9 mouse cellular contexts compared by ENCODE assay signal in genomic region chr5:24426556-24427284, GRCm38 (mm10). TPM values are rescaled to one million over a fixed set of nuclear protein-coding genes. Genes with fewer than 3 reads are reported as not detected.
DNase-seq lines count a peak whose midpoint lies in the region; ATAC-seq lines count a peak whose summit lies in the region.
"Had no signal": no experiment of that assay in that cellular context is flagged by ENCODE, and none has a peak within 500 bp of the region (broad histone marks: within the 10 kb centered on the region; RNA-seq: fewer than 3 reads in every experiment).

No protein-coding gene starts in this region.

- H3K36me3 ChIP-seq in heart, embryonic 13.5 days = peaks cover 30% of the 10 kb centered on the region
- H3K36me3 ChIP-seq in hindbrain, embryonic 15.5 days = no peaks in the 10 kb centered on the region
- peaks cover 23% of the 10 kb centered on the region for H3K36me3 ChIP-seq in midbrain, embryonic 13.5 days

- H3K4me2 ChIP-seq in heart, embryonic 13.5 days = peak overlapping the region; percentile 96
- H3K4me2 ChIP-seq in hindbrain, embryonic 15.5 days = peak overlapping the region; percentile 72
- H3K4me2 ChIP-seq in midbrain, embryonic 13.5 days (replicated peaks) = peak overlapping the region; percentile 74

- H3K27ac ChIP-seq in heart, embryonic 13.5 days (replicated peaks) = no peak overlapping the region
- no peak overlapping the region for H3K27ac ChIP-seq in hindbrain, embryonic 15.5 days (replicated peaks)
- H3K27ac ChIP-seq in midbrain, embryonic 13.5 days = no peak overlapping the region

- 18% methylated on average over 9 of the region's 9 CpGs for WGBS in heart, embryonic 13.5 days
- 15% methylated on average over 9 of the region's 9 CpGs for WGBS in hindbrain, embryonic 15.5 days
- WGBS in midbrain, embryonic 13.5 days = 12% methylated on average over 9 of the region's 9 CpGs

- ATAC-seq in heart, embryonic 13.5 days (ENCODE audit: extremely low read depth, insufficient number of reproducible peaks, low FRiP score, low TSS enrichment) = no peak
- no peak for ATAC-seq in hindbrain, embryonic 15.5 days (ENCODE audit: low FRiP score, low read depth)
- no peak for ATAC-seq in midbrain, embryonic 13.5 days
- ATAC-seq: Patski had no signal

- peaks cover 51% of the 10 kb centered on the region for H3K4me1 ChIP-seq in heart, embryonic 13.5 days
- peaks cover 57% of the 10 kb centered on the region for H3K4me1 ChIP-seq in hindbrain, embryonic 15.5 days (replicated peaks)
- H3K4me1 ChIP-seq in midbrain, embryonic 13.5 days (replicated peaks) = peaks cover 62% of the 10 kb centered on the region

- H3K27me3 ChIP-seq in heart, embryonic 13.5 days (replicated peaks) = no peaks in the 10 kb centered on the region
- peaks cover 4% of the 10 kb centered on the region; the same call in 1 of the 2 replicates for H3K27me3 ChIP-seq in hindbrain, embryonic 15.5 days
- H3K27me3 ChIP-seq in midbrain, embryonic 13.5 days = peaks cover 11% of the 10 kb centered on the region
- H3K27me3 ChIP-seq: Patski had no signal

- DNase-seq in heart, adult 9 months (ENCODE audit: low spot score in 2 of 2) = no peak
- DNase-seq in R1 (ENCODE audit: low read depth, low spot score) = peak; percentile 43
- DNase-seq in ovary, postnatal 14 days (ENCODE audit: low spot score) = no peak
- no peak for DNase-seq in right cerebral cortex, postnatal 4 days
- no peak for DNase-seq in frontal cortex, postnatal 10 days (ENCODE audit: low spot score in 2 of 2)

- peak overlapping the region; percentile 81 for H3K4me3 ChIP-seq in heart, embryonic 13.5 days
- H3K4me3 ChIP-seq in hindbrain, embryonic 15.5 days = no peak overlapping the region
- H3K4me3 ChIP-seq in midbrain, embryonic 13.5 days (replicated peaks) = peak overlapping the region; percentile 67

- no peaks in the 10 kb centered on the region for H3K9me3 ChIP-seq in heart, embryonic 13.5 days
- H3K9me3 ChIP-seq in hindbrain, embryonic 15.5 days = no peaks in the 10 kb centered on the region
- no peaks in the 10 kb centered on the region for H3K9me3 ChIP-seq in midbrain, embryonic 13.5 days

- H3K9ac ChIP-seq in heart, embryonic 13.5 days = peak overlapping the region; percentile 91
- H3K9ac ChIP-seq in hindbrain, embryonic 15.5 days = no peak overlapping the region
- H3K9ac ChIP-seq in midbrain, embryonic 13.5 days (replicated peaks) = peak overlapping the region; percentile 74

RNA-seq across cellular contexts. Expression of gene Slc4a2, which starts 3.1 kb away (rescaled TPM):
- 26.9 and 29.3 TPM in 2 replicates for polyA plus RNA-seq in heart, embryonic 13.5 days (2015; fragmentation: Nextera tagmentation; extraction: Ambion mirVana)
- polyA plus RNA-seq in hindbrain, embryonic 15.5 days (2015; fragmentation: Nextera tagmentation; extraction: Ambion mirVana) = 25.1 and 26.8 TPM in 2 replicates
- 20.1 and 25.4 TPM in 2 replicates for polyA plus RNA-seq in midbrain, embryonic 13.5 days (2015; fragmentation: Nextera tagmentation; extraction: Ambion mirVana)

RNA-seq across cellular contexts. Expression of gene Cdk5, which starts 3.4 kb away (rescaled TPM):
- 25.8 and 28.7 TPM in 2 replicates for polyA plus RNA-seq in heart, embryonic 13.5 days (2015; fragmentation: Nextera tagmentation; extraction: Ambion mirVana)
- 115 and 123 TPM in 2 replicates for polyA plus RNA-seq in hindbrain, embryonic 15.5 days (2015; fragmentation: Nextera tagmentation; extraction: Ambion mirVana)
- polyA plus RNA-seq in midbrain, embryonic 13.5 days (2015; fragmentation: Nextera tagmentation; extraction: Ambion mirVana) = 95.9 and 102 TPM in 2 replicates

RNA-seq across cellular contexts. Expression of gene Asic3, which starts 13.5 kb away (rescaled TPM):
- polyA plus RNA-seq in heart, embryonic 13.5 days (2015; fragmentation: Nextera tagmentation; extraction: Ambion mirVana) = 0.25 TPM in 1 of 2 replicates, not detected in the other
- 0.88 and 1.4 TPM in 2 replicates for polyA plus RNA-seq in hindbrain, embryonic 15.5 days (2015; fragmentation: Nextera tagmentation; extraction: Ambion mirVana)
- polyA plus RNA-seq in midbrain, embryonic 13.5 days (2015; fragmentation: Nextera tagmentation; extraction: Ambion mirVana) = not detected in 2 replicates

RNA-seq across cellular contexts. Expression of gene Fastk, which starts 18.4 kb away (rescaled TPM):
- polyA plus RNA-seq in heart, embryonic 13.5 days (2015; fragmentation: Nextera tagmentation; extraction: Ambion mirVana) = 163 and 164 TPM in 2 replicates
- polyA plus RNA-seq in hindbrain, embryonic 15.5 days (2015; fragmentation: Nextera tagmentation; extraction: Ambion mirVana) = 96.8 and 113 TPM in 2 replicates
- polyA plus RNA-seq in midbrain, embryonic 13.5 days (2015; fragmentation: Nextera tagmentation; extraction: Ambion mirVana) = 80.4 and 95.0 TPM in 2 replicates

RNA-seq across cellular contexts. Expression of gene Tmub1, which starts 20.9 kb away (rescaled TPM):
- polyA plus RNA-seq in heart, embryonic 13.5 days (2015; fragmentation: Nextera tagmentation; extraction: Ambion mirVana) = 16.2 and 19.9 TPM in 2 replicates
- 55.1 and 64.2 TPM in 2 replicates for polyA plus RNA-seq in hindbrain, embryonic 15.5 days (2015; fragmentation: Nextera tagmentation; extraction: Ambion mirVana)
- 46.5 and 49.6 TPM in 2 replicates for polyA plus RNA-seq in midbrain, embryonic 13.5 days (2015; fragmentation: Nextera tagmentation; extraction: Ambion mirVana)
